Mouse (Mus musculus) liver, embryonic 12.5 days (tissue): ENCODE measurements around the gene AC134908.4. TPM values are rescaled to one million over a fixed set of nuclear protein-coding genes. Genes with fewer than 3 reads are reported as not detected.

Source experiments
- ATAC-seq: fragments of 200-750 bp; cut with Nextera tagmentation; 2 replicates; pipeline ENCODE4 v1.8.0; 2017; ENCODE audit warnings: moderate number of reproducible peaks, mild to moderate bottlenecking, moderate library complexity
- H3K27ac ChIP-seq: fragments of 300-500 bp; sonication (generic); 2 replicates; pipeline ENCODE4 v1.5.1; 2016; ENCODE audit warnings: mild to moderate bottlenecking
- H3K27me3 ChIP-seq: fragments of 300-500 bp; sonication (generic); replicated peaks from 2 replicates; pipeline ENCODE4 v1.6.1; 2016; ENCODE audit warnings: mild to moderate bottlenecking, moderate library complexity
- H3K36me3 ChIP-seq: fragments of 300-500 bp; sonication (generic); 2 replicates; pipeline ENCODE4 v1.6.1; 2016; ENCODE audit warnings: mild to moderate bottlenecking, moderate library complexity
- H3K4me1 ChIP-seq: fragments of 300-500 bp; sonication (generic); 2 replicates; pipeline ENCODE4 v1.6.1; 2016
- H3K4me2 ChIP-seq: fragments of 300-500 bp; sonication (generic); 2 replicates; pipeline ENCODE4 v1.6.1; 2016; ENCODE audit warnings: mild to moderate bottlenecking, moderate library complexity
- H3K4me3 ChIP-seq: fragments of 300-500 bp; sonication (generic); 2 replicates; pipeline ENCODE4 v1.5.1; 2016; ENCODE audit warnings: mild to moderate bottlenecking, moderate library complexity
- H3K9ac ChIP-seq: fragments of 300-500 bp; sonication (generic); 2 replicates; pipeline ENCODE4 v1.6.1; 2016; ENCODE audit warnings: mild to moderate bottlenecking, moderate library complexity
- H3K9me3 ChIP-seq: fragments of 300-500 bp; sonication (generic); replicated peaks from 2 replicates; pipeline ENCODE4 v1.6.1; 2016; ENCODE audit warnings: mild to moderate bottlenecking, moderate library complexity
- WGBS: fragments of 180-500 bp; shearing (Covaris S2); methylation state at CpG from one replicate; pipeline ENCODE4 v1.1.7; 2016; ENCODE audit not compliant: insufficient replicate concordance; 5-methylcytosine and 5-hydroxymethylcytosine counted together
- polyA plus RNA-seq: library from polyadenylated mRNA; unstranded; fragments of >200 nt; fragmentation: Nextera tagmentation; extraction: Ambion mirVana; gene quantifications from 2 replicates; pipeline ENCODE4 v1.2.1, GENCODE M21; 2016

The AC134908.4 gene
- polyA plus RNA-seq, 1 experiment from 2014 or later: not detected

DNA sequence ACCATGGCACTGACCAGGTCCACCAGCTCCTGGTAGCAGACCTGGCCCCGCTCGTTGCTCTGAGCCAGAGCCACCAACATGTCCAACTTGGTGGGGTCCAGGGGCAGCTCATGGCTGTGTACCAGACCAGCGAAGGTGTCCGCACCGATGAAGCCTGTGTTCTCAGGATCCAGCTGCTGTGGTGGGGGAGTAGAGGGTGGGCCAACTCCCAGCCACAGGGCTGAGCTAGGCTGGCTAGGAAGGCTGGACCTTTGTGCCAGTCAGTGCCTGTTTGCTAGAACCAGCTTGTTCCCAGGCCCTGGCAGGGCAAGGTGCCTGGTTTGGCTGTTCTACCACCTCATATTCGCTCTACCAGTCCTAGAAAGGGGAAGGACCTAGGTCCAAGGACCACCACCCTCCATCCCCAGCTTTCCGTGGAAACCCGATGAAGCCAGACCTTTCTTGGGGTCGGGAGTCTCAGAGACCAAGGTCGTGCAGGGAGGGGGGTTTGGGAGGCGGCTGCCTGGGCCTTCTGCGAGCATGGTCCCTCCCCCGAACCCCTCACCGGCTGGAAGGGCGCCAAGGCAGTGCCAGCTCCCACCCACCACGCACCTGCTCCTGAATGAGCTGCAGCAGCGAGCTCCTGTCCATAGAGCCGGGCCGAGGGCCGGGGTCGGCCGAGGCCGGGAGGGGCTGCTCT lies 41.1 kb upstream of the AC134908.4 start:
- Histone ChIP-seq H3K9ac (peak overlapping the region; percentile 56), H3K27ac (peak overlapping the region; percentile 12), H3K9me3 (no peaks in the 10 kb centered on the region), H3K27me3 (no peaks in the 10 kb centered on the region), H3K4me1 (peaks cover 74% of the 10 kb centered on the region), H3K36me3 (peaks cover 65% of the 10 kb centered on the region), H3K4me3 (peak overlapping the region; percentile 38), H3K4me2 (peak overlapping the region; percentile 71)
- WGBS: 25% methylated on average over 22 of the region's 23 CpGs
- ATAC-seq: no peak

DNA sequence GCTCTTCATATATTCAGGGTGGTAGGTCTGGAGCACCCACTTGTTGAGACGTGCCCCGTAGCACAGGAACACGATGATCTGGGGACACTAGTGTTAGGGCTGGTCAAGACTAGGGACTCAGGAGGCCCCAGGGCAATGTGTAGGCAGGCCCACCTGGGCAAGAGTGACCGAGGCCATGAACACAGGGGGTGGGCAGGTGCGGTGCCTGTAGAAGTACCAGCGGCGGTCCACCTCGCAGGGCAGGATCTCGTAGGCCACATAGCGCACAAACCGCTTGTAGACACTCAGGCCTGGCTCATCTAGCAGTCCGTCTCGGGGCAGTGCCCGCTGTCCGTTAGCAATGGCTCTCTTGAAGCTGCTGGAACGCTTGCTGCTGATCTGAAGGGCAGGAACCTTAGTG lies 40.4 kb upstream of the AC134908.4 start:
- 89% methylated on average over 16 of the region's 16 CpGs for WGBS
- H3K4me1 ChIP-seq: peaks cover 81% of the 10 kb centered on the region

DNA sequence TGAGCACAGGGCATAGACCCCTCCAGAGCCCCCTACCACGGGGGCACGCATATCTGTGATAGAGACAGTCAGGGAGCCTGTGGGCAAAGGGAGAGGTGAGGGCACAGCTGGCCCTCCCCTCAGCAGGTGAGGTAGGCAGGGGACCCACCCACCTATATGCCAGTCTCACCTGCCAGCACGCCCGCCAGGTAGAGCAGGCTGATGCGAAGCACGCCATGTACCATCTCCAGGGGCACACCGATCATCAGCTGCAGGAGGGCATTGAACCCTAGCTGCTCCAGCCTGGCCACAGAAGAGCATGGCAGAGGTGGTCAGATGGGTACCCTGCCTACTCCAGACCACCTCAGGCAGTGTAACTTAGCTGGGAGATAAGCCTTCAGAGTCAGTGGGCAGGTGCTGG lies 39.8 kb upstream of the AC134908.4 start:
- H3K4me3 ChIP-seq: peak overlapping the region; percentile 84; the same call in 1 of the 2 replicates
- peak overlapping the region; percentile 84 for H3K4me2 ChIP-seq
- H3K9ac ChIP-seq: peak overlapping the region; percentile 92; the same call in 1 of the 2 replicates
- WGBS: 88% methylated on average over 7 of the region's 7 CpGs
- H3K27ac ChIP-seq: no peak overlapping the region
- H3K27me3 ChIP-seq: no peaks in the 10 kb centered on the region
- H3K9me3 ChIP-seq: no peaks in the 10 kb centered on the region
- peaks cover 84% of the 10 kb centered on the region for H3K4me1 ChIP-seq
- H3K36me3 ChIP-seq: peaks cover 65% of the 10 kb centered on the region
- ATAC-seq: no peak

More for the DNA sequence above, 40.4 kb upstream of the AC134908.4 start:
- Histone ChIP-seq H3K9me3 (no peaks in the 10 kb centered on the region), H3K36me3 (peaks cover 65% of the 10 kb centered on the region), H3K4me3 (no peak overlapping the region), H3K27me3 (no peaks in the 10 kb centered on the region), H3K9ac (0 out of 2 replicates have a peak overlapping the region, but pooled peaks have one; percentile 56), H3K27ac (no peak overlapping the region), H3K4me2 (peak overlapping the region; percentile 71; the same call in 1 of the 2 replicates)
- no peak for ATAC-seq

DNA sequence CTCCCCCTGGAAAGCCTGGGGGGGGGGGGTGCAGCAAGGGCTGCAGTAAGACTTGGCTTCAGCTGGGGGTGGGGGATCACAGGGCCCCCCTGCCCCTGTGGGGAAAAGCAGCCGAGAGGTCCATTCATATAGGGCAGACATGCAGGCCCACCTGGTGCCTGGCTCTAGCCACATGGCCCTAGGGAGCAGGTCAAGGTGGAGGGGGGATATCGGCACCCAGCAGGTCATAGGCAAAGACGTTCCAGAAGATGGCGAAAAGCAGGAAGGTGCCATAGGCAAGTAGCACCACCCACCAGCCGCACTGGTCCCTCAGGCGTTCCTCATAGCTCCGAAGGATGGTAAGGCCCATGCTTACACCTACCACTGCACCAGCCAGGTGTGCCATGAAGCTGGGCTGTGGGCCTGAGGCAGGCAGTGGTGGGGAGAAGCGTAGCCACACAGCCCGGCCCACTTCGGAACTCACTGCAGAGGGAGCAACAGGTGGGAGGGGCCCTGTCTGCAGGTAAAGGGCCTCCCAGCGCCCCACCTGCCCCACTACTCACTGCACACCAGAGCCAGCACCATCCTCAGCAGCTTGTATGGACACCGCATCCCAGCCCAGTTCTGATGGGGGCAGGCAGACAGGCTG lies 39.2 kb upstream of the AC134908.4 start:
- peak overlapping the region; percentile 84 for H3K4me2 ChIP-seq
- H3K27me3 ChIP-seq: no peaks in the 10 kb centered on the region
- peaks cover 84% of the 10 kb centered on the region for H3K4me1 ChIP-seq
- H3K9me3 ChIP-seq: no peaks in the 10 kb centered on the region
- peaks cover 65% of the 10 kb centered on the region for H3K36me3 ChIP-seq
- ATAC-seq: no peak
- WGBS: 89% methylated on average over 12 of the region's 12 CpGs
- peak overlapping the region; percentile 92 for H3K9ac ChIP-seq
- peak overlapping the region; percentile 93 for H3K27ac ChIP-seq
- peak overlapping the region; percentile 84 for H3K4me3 ChIP-seq

DNA sequence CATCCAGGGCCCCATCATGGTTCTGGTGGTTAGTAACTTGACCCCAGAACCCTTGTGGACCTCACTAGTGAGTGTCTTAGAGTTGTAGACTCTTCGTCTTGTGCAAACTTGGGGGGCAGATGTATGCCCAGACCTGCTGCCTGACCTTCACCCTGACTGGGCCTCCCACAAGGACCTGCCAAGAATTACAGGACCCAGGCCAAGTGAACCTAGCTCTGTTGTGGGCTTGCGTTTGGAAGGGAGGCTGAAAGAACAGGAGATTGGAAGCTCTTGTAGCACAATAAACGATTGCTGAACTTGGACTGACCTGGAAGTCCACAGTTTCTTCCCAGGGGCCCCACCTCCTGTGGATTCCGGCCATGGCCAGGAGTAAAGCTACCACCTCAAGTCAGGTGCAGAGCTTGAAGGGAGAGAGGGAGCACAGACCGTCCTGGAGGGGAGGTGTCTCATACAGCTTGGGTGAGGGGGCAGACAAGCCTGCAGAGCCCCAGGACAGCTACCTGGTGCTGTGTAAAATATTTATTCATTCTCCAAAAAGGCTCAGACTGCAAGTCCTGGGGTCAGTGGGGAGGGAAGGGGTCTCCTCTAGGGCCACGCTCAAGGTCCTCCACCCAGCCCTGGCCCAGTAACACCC lies 38.6 kb upstream of the AC134908.4 start:
- H3K9ac ChIP-seq: peak overlapping the region; percentile 92
- ATAC-seq: no peak
- H3K4me2 ChIP-seq: peak overlapping the region; percentile 84
- peaks cover 84% of the 10 kb centered on the region for H3K4me1 ChIP-seq
- H3K4me3 ChIP-seq: peak overlapping the region; percentile 84
- H3K27ac ChIP-seq: peak overlapping the region; percentile 93
- peaks cover 60% of the 10 kb centered on the region for H3K36me3 ChIP-seq
- H3K27me3 ChIP-seq: no peaks in the 10 kb centered on the region
- 43% methylated on average over 6 of the region's 6 CpGs for WGBS
- no peaks in the 10 kb centered on the region for H3K9me3 ChIP-seq

DNA sequence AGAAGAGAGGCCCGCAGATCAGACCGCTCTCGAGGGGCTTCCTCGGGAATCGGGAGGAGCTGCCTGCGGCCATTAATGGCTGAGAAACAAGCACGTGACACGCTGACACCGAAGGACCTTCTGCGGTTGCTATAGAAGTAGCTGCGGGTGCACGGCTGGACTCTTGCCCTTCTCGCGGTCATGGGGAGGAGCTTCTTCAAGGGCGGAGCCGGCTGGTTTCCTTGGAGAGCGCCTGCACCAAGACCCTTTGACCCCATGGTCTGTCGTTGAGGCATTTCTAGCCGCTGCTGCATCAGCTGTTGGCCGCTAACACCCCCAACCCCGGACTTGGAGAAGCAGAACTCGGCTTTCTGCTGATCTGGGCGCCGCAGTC lies 37.8 kb upstream of the AC134908.4 start, which contains the start of gene Stub1:
TSS of gene Stub1 (minus strand) at position 114 of the 373 bp plus-strand sequence.
- peak; percentile 53 for ATAC-seq

DNA sequence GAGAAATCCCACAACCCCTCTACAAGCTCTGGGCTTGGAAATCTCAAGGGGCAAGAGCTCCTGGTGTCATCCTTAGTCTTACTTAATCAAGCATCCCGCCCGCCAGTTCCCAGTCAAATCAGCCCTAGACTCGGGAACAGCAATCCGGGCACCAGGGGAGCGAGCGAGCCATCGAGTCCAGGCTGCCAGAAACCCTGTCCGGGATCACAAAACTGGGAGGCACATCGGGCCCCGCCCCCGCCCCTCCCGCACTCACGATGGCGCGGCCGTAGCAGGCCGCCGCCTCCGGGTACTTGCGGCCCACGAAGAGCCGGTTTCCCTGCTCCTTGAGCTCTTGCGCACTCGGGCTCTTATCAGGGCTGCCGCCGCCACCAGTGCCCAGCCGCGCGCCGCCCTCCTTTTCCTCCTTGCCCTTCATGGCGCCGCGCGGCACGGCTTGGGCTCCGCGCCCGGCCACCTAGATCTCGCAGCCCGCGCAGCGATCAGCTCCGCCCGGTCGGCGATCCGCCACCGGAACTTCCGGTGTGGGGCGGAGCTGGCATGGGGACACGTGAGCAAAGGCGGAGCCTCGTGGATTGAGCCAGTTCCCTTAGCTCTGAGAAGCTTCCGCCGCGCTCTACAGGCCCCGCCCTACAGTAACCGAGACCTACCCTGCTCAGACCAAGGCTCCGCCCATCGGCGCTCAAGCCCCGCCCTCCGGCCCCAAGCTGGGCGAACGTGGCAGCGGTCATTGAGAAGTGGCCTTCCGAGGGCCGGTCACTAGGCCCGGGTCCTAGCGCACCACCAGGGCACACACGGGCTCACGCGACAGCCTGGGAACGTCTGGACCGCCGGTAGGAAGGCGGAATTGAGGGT lies 37.2 kb upstream of the AC134908.4 start:
- no peaks in the 10 kb centered on the region for H3K9me3 ChIP-seq
- H3K27ac ChIP-seq: peak overlapping the region; percentile 93
- peak; percentile 89 for ATAC-seq
- no peaks in the 10 kb centered on the region for H3K27me3 ChIP-seq
- peak overlapping the region; percentile 92 for H3K9ac ChIP-seq
- H3K4me2 ChIP-seq: peak overlapping the region; percentile 84
- H3K4me1 ChIP-seq: peaks cover 87% of the 10 kb centered on the region
- H3K4me3 ChIP-seq: peak overlapping the region; percentile 84
- WGBS: under 1% methylated on average over 75 of the region's 77 CpGs
- peaks cover 55% of the 10 kb centered on the region for H3K36me3 ChIP-seq

More for the DNA sequence above, 37.8 kb upstream of the AC134908.4 start, which contains the start of gene Stub1:
- H3K9ac ChIP-seq: peak within 1 kb of the TSS; percentile 92
- no peaks in the 10 kb centered on the region for H3K9me3 ChIP-seq
- H3K27me3 ChIP-seq: no peaks in the 10 kb centered on the region
- 0% methylated on average over 24 of the region's 24 CpGs for WGBS
- H3K36me3 ChIP-seq: peaks cover 55% of the 10 kb centered on the region
- H3K4me3 ChIP-seq: peak within 1 kb of the TSS; percentile 84
- H3K27ac ChIP-seq: peak within 1 kb of the TSS; percentile 93
- H3K4me1 ChIP-seq: peaks cover 88% of the 10 kb centered on the region
- H3K4me2 ChIP-seq: peak within 1 kb of the TSS; percentile 84

DNA sequence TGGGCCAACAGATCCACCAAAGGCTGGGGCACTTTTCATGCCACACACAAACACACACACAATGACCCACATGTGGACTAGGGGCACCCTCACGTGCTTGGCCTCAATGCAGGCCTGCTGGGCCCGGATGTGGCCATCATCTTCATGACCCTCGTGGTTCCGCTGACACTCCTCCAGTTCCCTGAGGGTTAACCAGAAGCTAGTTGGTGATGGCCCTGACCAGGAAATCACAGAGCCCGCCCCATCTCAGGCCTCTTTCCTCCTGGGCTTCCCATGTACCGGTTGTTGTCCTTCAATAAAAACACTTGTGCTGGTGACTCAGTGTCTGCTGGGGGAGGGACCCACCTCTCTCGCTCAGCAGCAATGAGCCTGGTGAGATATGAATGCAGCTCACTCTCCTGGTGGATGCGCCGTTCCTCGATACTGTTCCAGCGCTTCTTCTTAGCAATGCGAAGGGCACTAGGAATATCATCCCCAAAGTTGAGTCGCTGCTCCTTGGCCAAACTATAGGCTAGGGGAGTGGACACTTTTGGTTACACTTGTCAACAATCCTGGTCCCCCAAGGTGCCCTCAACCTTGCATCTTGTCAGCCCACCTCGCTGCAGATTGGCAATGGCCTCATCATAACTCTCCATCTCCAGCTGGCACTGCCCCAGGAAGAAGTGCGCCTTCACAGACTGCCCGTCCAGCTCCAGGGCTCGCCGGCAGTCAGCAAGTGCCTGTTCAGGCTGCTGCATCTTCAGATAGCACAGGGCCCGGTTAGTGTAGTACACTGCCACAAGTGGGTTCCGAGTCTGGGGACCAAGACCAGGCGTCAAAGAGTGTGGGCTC lies 36.2 kb upstream of the AC134908.4 start:
- Histone ChIP-seq H3K4me3 (peak overlapping the region; percentile 84), H3K4me2 (peak overlapping the region; percentile 84), H3K27ac (peak overlapping the region; percentile 91), H3K9ac (peak overlapping the region; percentile 92), H3K9me3 (no peaks in the 10 kb centered on the region), H3K27me3 (no peaks in the 10 kb centered on the region), H3K4me1 (peaks cover 81% of the 10 kb centered on the region), H3K36me3 (peaks cover 61% of the 10 kb centered on the region)
- WGBS: 44% methylated on average over 21 of the region's 21 CpGs
- ATAC-seq: no peak

DNA sequence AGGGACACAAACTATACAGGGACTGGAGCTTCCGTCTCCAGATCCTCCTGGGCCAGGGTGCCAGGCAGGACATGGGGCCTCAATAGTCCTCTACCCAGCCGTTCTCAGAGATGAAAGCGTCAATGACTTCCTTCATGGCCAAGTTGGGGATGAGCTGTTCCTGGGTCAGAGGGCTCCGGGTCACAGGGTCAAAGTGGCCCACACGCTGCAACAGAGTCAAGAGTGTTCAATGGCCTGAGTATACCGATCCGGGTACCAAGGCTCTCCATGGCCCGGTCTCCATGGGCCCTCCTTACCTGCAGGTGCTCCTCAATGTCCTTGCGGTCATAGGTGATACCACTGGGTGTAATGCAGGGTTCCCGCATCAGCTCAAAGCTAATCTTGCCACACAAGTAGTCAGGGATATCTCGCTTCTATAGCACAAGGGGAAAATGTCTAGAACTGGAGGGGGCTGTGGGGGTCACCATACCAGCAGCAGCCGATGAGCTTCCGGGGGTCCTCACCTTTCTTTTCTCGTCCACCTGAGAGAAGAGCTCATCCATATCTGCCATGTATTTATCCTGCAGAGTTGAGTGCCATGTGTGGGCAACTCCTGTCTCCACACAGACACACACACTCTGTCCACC lies 35.5 kb upstream of the AC134908.4 start:
- Histone ChIP-seq H3K9ac (peak overlapping the region; percentile 92), H3K27me3 (no peaks in the 10 kb centered on the region), H3K36me3 (peaks cover 67% of the 10 kb centered on the region), H3K9me3 (no peaks in the 10 kb centered on the region), H3K4me2 (peak overlapping the region; percentile 89), H3K4me1 (peaks cover 77% of the 10 kb centered on the region), H3K27ac (peak overlapping the region; percentile 91; the same call in 1 of the 2 replicates), H3K4me3 (peak overlapping the region; percentile 84)
- 81% methylated on average over 14 of the region's 14 CpGs for WGBS
- ATAC-seq: no peak

DNA sequence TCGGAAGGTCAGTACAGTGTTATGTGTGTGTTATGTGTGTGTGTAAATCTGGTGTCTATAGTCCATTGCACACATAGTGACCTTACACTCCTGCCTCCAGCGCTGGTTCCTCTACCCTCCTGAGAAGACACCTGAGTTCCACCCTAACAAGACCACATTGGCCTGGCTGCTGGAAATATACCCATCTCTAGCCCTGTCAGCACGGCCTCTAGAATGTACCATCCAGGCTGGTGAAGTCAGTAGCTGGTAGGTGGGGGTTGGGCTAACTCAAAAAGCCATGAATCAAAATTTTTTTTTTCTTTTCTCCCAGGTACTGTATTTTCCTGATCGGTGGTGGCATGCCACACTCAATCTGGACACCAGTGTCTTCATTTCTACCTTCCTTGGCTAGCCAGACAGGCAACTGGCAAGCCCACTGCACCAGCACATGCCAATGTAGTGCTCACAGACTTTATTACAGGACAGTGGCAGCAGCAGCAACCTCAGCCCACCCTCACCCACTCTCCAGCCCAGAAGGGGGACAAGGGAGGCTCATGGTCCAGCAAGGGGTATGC lies 34.8 kb upstream of the AC134908.4 start:
- Histone ChIP-seq H3K4me3 (peak overlapping the region; percentile 70), H3K27me3 (no peaks in the 10 kb centered on the region), H3K36me3 (peaks cover 67% of the 10 kb centered on the region), H3K4me1 (peaks cover 77% of the 10 kb centered on the region), H3K9me3 (no peaks in the 10 kb centered on the region), H3K4me2 (peak overlapping the region; percentile 89), H3K9ac (peak overlapping the region; percentile 92), H3K27ac (no peak overlapping the region; the same call in 1 of the 2 replicates)
- no peak for ATAC-seq
- 75% methylated on average over 4 of the region's 4 CpGs for WGBS
